Mouse (Mus musculus) forebrain, embryonic 16.5 days (tissue): Measurements from ENCODE around the gene Slc25a13. TPM values are rescaled to one million over a fixed set of nuclear protein-coding genes. Genes with fewer than 3 reads are reported as not detected.

ENCODE experiments used
- ATAC-seq: fragments of 200-750 bp; cut with Nextera tagmentation; 2 replicates; pipeline ENCODE4 v1.8.0; 2017; ENCODE audit warnings: mild to moderate bottlenecking, moderate library complexity
- H3K27ac ChIP-seq: fragments of 300-500 bp; sonication (generic); 2 replicates; pipeline ENCODE4 v1.5.1; 2014; ENCODE audit warnings: low read length, control low read depth
- H3K27me3 ChIP-seq: fragments of 300-500 bp; sonication (generic); replicated peaks from 2 replicates; pipeline ENCODE4 v1.6.1; 2014; ENCODE audit warnings: low read length; ENCODE audit not compliant: control insufficient read depth, insufficient read depth
- H3K36me3 ChIP-seq: fragments of 300-500 bp; sonication (generic); 2 replicates; pipeline ENCODE4 v1.6.1; 2014; ENCODE audit not compliant: control insufficient read depth, insufficient read depth
- H3K4me1 ChIP-seq: fragments of 300-500 bp; sonication (generic); replicated peaks from 2 replicates; pipeline ENCODE4 v1.6.1; 2014; ENCODE audit warnings: low read length; ENCODE audit not compliant: control insufficient read depth, insufficient read depth
- H3K4me2 ChIP-seq: fragments of 300-500 bp; sonication (generic); 2 replicates; pipeline ENCODE4 v1.6.1; 2014; ENCODE audit warnings: mild to moderate bottlenecking, low read length, control low read depth
- H3K4me3 ChIP-seq: fragments of 300-500 bp; sonication (generic); replicated peaks from 2 replicates; pipeline ENCODE4 v1.5.1; 2014; ENCODE audit warnings: mild to moderate bottlenecking, low read length, control low read depth
- H3K9ac ChIP-seq: fragments of 300-500 bp; sonication (generic); replicated peaks from 2 replicates; pipeline ENCODE4 v1.6.1; 2014; ENCODE audit warnings: low read depth, low read length, control low read depth
- H3K9me3 ChIP-seq: fragments of 300-500 bp; sonication (generic); 2 replicates; pipeline ENCODE4 v1.6.1; 2016; ENCODE audit warnings: low read length; ENCODE audit not compliant: control insufficient read depth
- WGBS: fragments of 180-500 bp; shearing (Covaris S2); extraction: QIAGEN DNeasy Blood & Tissue Kit; methylation state at CpG from one replicate; pipeline ENCODE4 v1.1.7; 2014; 5-methylcytosine and 5-hydroxymethylcytosine counted together
- polyA plus RNA-seq: library from polyadenylated mRNA; unstranded; fragments of >200 nt; fragmentation: Nextera tagmentation; extraction: Ambion mirVana; gene quantifications from 2 replicates; pipeline ENCODE4 v1.2.1, GENCODE M21; 2015

The Slc25a13 gene
- polyA plus RNA-seq, 1 experiment from 2014 or later: 7.9 TPM

GRCm38 (mm10) chr6:6140370-6140769 is 76.6 kb downstream of the Slc25a13 start:
- Histone ChIP-seq H3K27ac (no peak overlapping the region), H3K4me3 (no peak overlapping the region), H3K9me3 (no peaks in the 10 kb centered on the region; the same call in 1 of the 2 replicates), H3K36me3 (no peaks in the 10 kb centered on the region), H3K4me1 (no peaks in the 10 kb centered on the region), H3K4me2 (no peak overlapping the region), H3K27me3 (no peaks in the 10 kb centered on the region), H3K9ac (no peak overlapping the region)
- no peak for ATAC-seq
- WGBS: 95% methylated on average over 3 of the region's 3 CpGs

GRCm38 (mm10) chr6:6139061-6139460 is 77.9 kb downstream of the Slc25a13 start:
- Histone ChIP-seq H3K27me3 (no peaks in the 10 kb centered on the region), H3K9me3 (no peaks in the 10 kb centered on the region; the same call in 1 of the 2 replicates), H3K27ac (no peak overlapping the region), H3K9ac (no peak overlapping the region), H3K4me3 (no peak overlapping the region), H3K36me3 (no peaks in the 10 kb centered on the region), H3K4me1 (no peaks in the 10 kb centered on the region), H3K4me2 (no peak overlapping the region)
- ATAC-seq: no peak
- 95% methylated on average over 5 of the region's 5 CpGs for WGBS

GRCm38 (mm10) chr6:6136812-6137211 is 80.2 kb downstream of the Slc25a13 start:
- H3K4me1 ChIP-seq: peaks cover 6% of the 10 kb centered on the region; the same call in 1 of the 2 replicates
- H3K9me3 ChIP-seq: no peaks in the 10 kb centered on the region; the same call in 1 of the 2 replicates
- H3K4me2 ChIP-seq: no peak overlapping the region
- H3K9ac ChIP-seq: no peak overlapping the region
- no peaks in the 10 kb centered on the region for H3K36me3 ChIP-seq
- H3K27me3 ChIP-seq: no peaks in the 10 kb centered on the region
- H3K4me3 ChIP-seq: no peak overlapping the region
- H3K27ac ChIP-seq: no peak overlapping the region
- ATAC-seq: no peak
- WGBS: 93% methylated on average over 3 of the region's 3 CpGs

GRCm38 (mm10) chr6:6134935-6135334 is 82.0 kb downstream of the Slc25a13 start:
- 94% methylated on average over 4 of the region's 4 CpGs for WGBS
- no peak overlapping the region for H3K9ac ChIP-seq
- H3K4me1 ChIP-seq: peaks cover 6% of the 10 kb centered on the region; the same call in 1 of the 2 replicates
- H3K4me3 ChIP-seq: no peak overlapping the region
- ATAC-seq: no peak
- H3K36me3 ChIP-seq: no peaks in the 10 kb centered on the region
- no peak overlapping the region for H3K4me2 ChIP-seq
- no peaks in the 10 kb centered on the region; the same call in 1 of the 2 replicates for H3K9me3 ChIP-seq
- H3K27me3 ChIP-seq: no peaks in the 10 kb centered on the region
- H3K27ac ChIP-seq: no peak overlapping the region

GRCm38 (mm10) chr6:6133556-6134050 is 83.4 kb downstream of the Slc25a13 start:
- no peaks in the 10 kb centered on the region for H3K36me3 ChIP-seq
- no peak overlapping the region for H3K9ac ChIP-seq
- H3K4me3 ChIP-seq: no peak overlapping the region
- H3K4me1 ChIP-seq: peaks cover 6% of the 10 kb centered on the region; the same call in 1 of the 2 replicates
- H3K27ac ChIP-seq: no peak overlapping the region
- H3K27me3 ChIP-seq: no peaks in the 10 kb centered on the region
- no peaks in the 10 kb centered on the region; the same call in 1 of the 2 replicates for H3K9me3 ChIP-seq
- no peak overlapping the region for H3K4me2 ChIP-seq
- WGBS: 96% methylated on average over 8 of the region's 8 CpGs
- no peak for ATAC-seq

GRCm38 (mm10) chr6:6132047-6132446 is 84.9 kb downstream of the Slc25a13 start:
- H3K9me3 ChIP-seq: no peaks in the 10 kb centered on the region; the same call in 1 of the 2 replicates
- peak; percentile 74 for ATAC-seq
- H3K9ac ChIP-seq: no peak overlapping the region
- no peak overlapping the region for H3K4me3 ChIP-seq
- WGBS: 64% methylated on average over 5 of the region's 5 CpGs
- H3K4me1 ChIP-seq: peaks cover 6% of the 10 kb centered on the region; the same call in 1 of the 2 replicates
- no peaks in the 10 kb centered on the region for H3K27me3 ChIP-seq
- no peak overlapping the region for H3K27ac ChIP-seq
- no peak overlapping the region; the same call in 1 of the 2 replicates for H3K4me2 ChIP-seq
- no peaks in the 10 kb centered on the region for H3K36me3 ChIP-seq

- Histone ChIP-seq H3K27ac (no peak overlapping the region), H3K27me3 (no peaks in the 10 kb centered on the region), H3K9me3 (no peaks in the 10 kb centered on the region), H3K4me3 (no peak overlapping the region), H3K36me3 (no peaks in the 10 kb centered on the region), H3K4me2 (no peak overlapping the region), H3K4me1 (no peaks in the 10 kb centered on the region), H3K9ac (no peak overlapping the region)
- 81% methylated on average over 3 of the region's 3 CpGs for WGBS
- ATAC-seq: no peak
These were observed 91.4 kb downstream of the Slc25a13 start for GRCm38 (mm10) chr6:6125620-6126019.

GRCm38 (mm10) chr6:6121904-6122303 is 95.1 kb downstream of the Slc25a13 start:
- ATAC-seq: no peak
- no peaks in the 10 kb centered on the region for H3K36me3 ChIP-seq
- WGBS: 93% methylated on average over 5 of the region's 5 CpGs
- no peak overlapping the region for H3K4me3 ChIP-seq
- no peak overlapping the region for H3K27ac ChIP-seq
- H3K9ac ChIP-seq: no peak overlapping the region
- H3K9me3 ChIP-seq: no peaks in the 10 kb centered on the region
- no peaks in the 10 kb centered on the region for H3K4me1 ChIP-seq
- no peaks in the 10 kb centered on the region for H3K27me3 ChIP-seq
- no peak overlapping the region for H3K4me2 ChIP-seq

- no peaks in the 10 kb centered on the region for H3K36me3 ChIP-seq
- no peak overlapping the region for H3K9ac ChIP-seq
- no peaks in the 10 kb centered on the region for H3K9me3 ChIP-seq
- no peaks in the 10 kb centered on the region for H3K27me3 ChIP-seq
- H3K4me2 ChIP-seq: no peak overlapping the region
- no peak for ATAC-seq
- H3K27ac ChIP-seq: no peak overlapping the region
- no peak overlapping the region for H3K4me3 ChIP-seq
- no peaks in the 10 kb centered on the region for H3K4me1 ChIP-seq
- 87% methylated on average over 4 of the region's 4 CpGs for WGBS
These were observed 96.1 kb downstream of the Slc25a13 start for GRCm38 (mm10) chr6:6120841-6121240.

GRCm38 (mm10) chr6:6115771-6116170 is 101.2 kb downstream of the Slc25a13 start:
- no peak for ATAC-seq
- Histone ChIP-seq H3K27me3 (no peaks in the 10 kb centered on the region), H3K4me1 (peaks cover 5% of the 10 kb centered on the region; the same call in 1 of the 2 replicates), H3K4me3 (no peak overlapping the region), H3K4me2 (no peak overlapping the region), H3K9me3 (no peaks in the 10 kb centered on the region), H3K36me3 (no peaks in the 10 kb centered on the region), H3K27ac (no peak overlapping the region), H3K9ac (no peak overlapping the region)
- WGBS: 83% methylated on average over 8 of the region's 8 CpGs
